Mouse (Mus musculus) kidney, adult 2 months (tissue): ENCODE results near the gene Cldn13. TPM values are rescaled to one million over a fixed set of nuclear protein-coding genes. Genes with fewer than 3 reads are reported as not detected.

Experiments used
- DNase-seq: peaks from one replicate; pipeline ENCODE4 v3.0.0; 2021
- H3K27ac ChIP-seq: fragments of 200-500 bp; 2 replicates; pipeline ENCODE4 v1.5.1; 2012; ENCODE audit warnings: low read depth, low read length, control low read depth, inconsistent platforms; ENCODE audit not compliant: insufficient read depth
- H3K27me3 ChIP-seq: fragments of 200-500 bp; replicated peaks from 2 replicates; pipeline ENCODE4 v1.6.1; 2012; ENCODE audit warnings: mild to moderate bottlenecking, moderate library complexity, low read length, inconsistent platforms; ENCODE audit not compliant: control insufficient read depth, insufficient read depth
- H3K36me3 ChIP-seq: fragments of 200-500 bp; 2 replicates; pipeline ENCODE4 v1.6.1; 2012; ENCODE audit warnings: mild to moderate bottlenecking, moderate library complexity, low read length, inconsistent platforms; ENCODE audit not compliant: control insufficient read depth, insufficient read depth
- H3K4me1 ChIP-seq: fragments of 200-500 bp; 2 replicates; pipeline ENCODE4 v1.6.1; 2011; ENCODE audit warnings: low read length; ENCODE audit not compliant: control insufficient read depth, insufficient read depth
- H3K4me3 ChIP-seq: fragments of 200-500 bp; 2 replicates; pipeline ENCODE4 v1.5.1; 2011; ENCODE audit warnings: mild to moderate bottlenecking, low read depth, low read length, control low read depth; ENCODE audit not compliant: insufficient read depth
- CTCF ChIP-seq: fragments of 200-500 bp; conservative IDR thresholded peaks from 2 replicates; pipeline ENCODE4 v1.5.1; 2011; ENCODE audit warnings: low read depth, mild to moderate bottlenecking, control low read depth, low read length, moderate library complexity, mixed read lengths; ENCODE audit not compliant: insufficient read depth, insufficient read length
- POLR2A ChIP-seq: fragments of 200-500 bp; IDR thresholded peaks from one replicate; pipeline ENCODE4 v1.6.1; 2011; ENCODE audit warnings: low read depth, low read length, control low read depth
- WGBS: fragments of 180-500 bp; shearing (Covaris S2); methylation state at CpG from one replicate; pipeline ENCODE4 v1.1.7; 2018; 5-methylcytosine and 5-hydroxymethylcytosine counted together
- polyA plus RNA-seq: library from polyadenylated mRNA; depleted of rRNA; stranded (reverse); fragments of >200 nt; gene quantifications from 2 replicates; pipeline ENCODE4 v1.2.3, GENCODE M21; 2012

Cldn13 gene
- polyA plus RNA-seq, 1 experiment, result not detected

- TF ChIP-seq POLR2A (no peak), CTCF (no peak)
- H3K4me1 ChIP-seq, result no peaks in the 10 kb centered on the region
- H3K4me3 ChIP-seq, result no peak overlapping the region
- no peaks in the 10 kb centered on the region for H3K27me3 ChIP-seq
- H3K27ac ChIP-seq, result no peak overlapping the region
- DNase-seq, result no peak
- 88% methylated on average over 5 of the region's 5 CpGs for WGBS
- no peaks in the 10 kb centered on the region for H3K36me3 ChIP-seq
Observed at GRCm38 (mm10) chr5:134892717-134893116, 22.6 kb downstream of the Cldn13 start.

- no peaks in the 10 kb centered on the region for H3K27me3 ChIP-seq
- WGBS, result 60% methylated on average over 8 of the region's 8 CpGs
- H3K27ac ChIP-seq, result peak overlapping the region; percentile 66
- H3K4me1 ChIP-seq, result no peaks in the 10 kb centered on the region
- TF ChIP-seq POLR2A (no peak), CTCF (no peak)
- peak; percentile 55 for DNase-seq
- H3K36me3 ChIP-seq, result no peaks in the 10 kb centered on the region
- H3K4me3 ChIP-seq, result no peak overlapping the region
Observed at GRCm38 (mm10) chr5:134891552-134891951, 23.8 kb downstream of the Cldn13 start.

GRCm38 (mm10) chr5:134890601-134891054 lies 24.7 kb downstream of the Cldn13 start:
- Histone ChIP-seq H3K27me3 (no peaks in the 10 kb centered on the region), H3K4me1 (no peaks in the 10 kb centered on the region), H3K27ac (no peak overlapping the region; the same call in 1 of the 2 replicates), H3K36me3 (no peaks in the 10 kb centered on the region), H3K4me3 (no peak overlapping the region)
- TF ChIP-seq POLR2A, result no peak
- TF ChIP-seq CTCF, result no peak
- WGBS, result 68% methylated on average over 6 of the region's 6 CpGs
- DNase-seq, result peak; percentile 29

DNA sequence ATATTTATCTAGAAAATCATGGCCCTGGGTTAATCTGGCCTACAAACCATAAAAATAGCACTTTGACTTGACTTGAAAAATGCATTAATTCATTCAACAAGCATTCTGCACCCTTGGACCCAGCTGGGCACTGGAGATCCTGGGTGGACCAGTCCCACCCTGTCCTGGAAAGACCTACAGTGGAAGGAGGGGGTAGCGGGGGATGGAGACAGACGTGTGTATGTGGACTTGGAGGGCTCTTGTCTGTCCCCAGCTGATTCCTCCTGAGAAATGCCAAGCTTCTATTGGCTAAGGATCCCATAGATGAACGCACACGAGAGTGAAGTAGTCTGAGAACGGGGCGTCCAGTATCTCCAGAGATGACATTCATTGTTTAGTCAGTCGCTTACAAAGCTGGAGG lies 26.8 kb downstream of the Cldn13 start:
- DNase-seq, result no peak
- Histone ChIP-seq H3K27ac (peak overlapping the region; percentile 84), H3K4me3 (no peak overlapping the region), H3K36me3 (no peaks in the 10 kb centered on the region), H3K27me3 (no peaks in the 10 kb centered on the region), H3K4me1 (no peaks in the 10 kb centered on the region)
- TF ChIP-seq POLR2A (no peak), CTCF (no peak)
- WGBS, result 76% methylated on average over 7 of the region's 7 CpGs

DNA sequence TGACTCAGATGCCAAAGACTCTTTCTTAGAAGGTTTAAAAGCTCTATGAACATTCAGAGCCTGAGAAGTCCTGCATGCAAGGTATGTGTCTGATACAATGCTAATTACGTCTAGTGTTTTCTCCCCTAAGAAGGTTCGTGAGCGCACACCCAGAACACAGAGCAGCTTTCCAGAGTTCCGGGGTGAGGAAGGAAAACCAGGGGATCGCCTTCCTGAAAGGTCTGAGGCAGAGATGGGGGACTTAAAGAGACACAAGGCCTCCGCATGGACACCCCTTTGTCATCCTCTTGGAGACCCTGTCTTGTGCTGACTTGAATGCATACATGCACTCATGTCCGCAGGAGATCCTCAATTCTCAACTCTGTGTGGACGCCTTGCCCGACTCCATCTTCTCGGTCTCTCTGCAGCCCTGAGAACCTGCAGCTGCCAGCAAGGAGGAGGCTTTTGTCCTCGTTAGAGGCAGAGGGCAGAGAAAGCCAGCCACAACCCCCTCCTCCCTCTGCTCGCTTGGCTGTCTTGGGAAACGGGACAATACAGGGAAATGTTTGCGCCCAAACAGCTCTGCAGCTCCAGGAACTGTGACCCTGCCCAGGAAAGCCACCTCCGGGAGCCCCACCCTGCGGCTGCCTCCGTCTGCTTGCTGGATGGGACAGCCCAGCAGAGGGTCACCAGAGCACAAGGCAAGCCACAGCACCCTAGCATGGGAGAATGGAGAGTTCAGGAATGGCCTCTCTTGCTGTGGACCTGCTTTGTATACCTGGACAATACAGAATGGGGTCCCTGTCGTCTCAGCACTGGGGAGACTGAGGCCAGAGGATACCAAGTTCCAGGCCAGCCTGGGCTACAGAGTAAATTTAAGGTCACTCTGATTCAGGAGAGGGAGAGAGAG lies 27.6 kb downstream of the Cldn13 start:
- Histone ChIP-seq H3K4me1 (no peaks in the 10 kb centered on the region), H3K4me3 (no peak overlapping the region), H3K27me3 (no peaks in the 10 kb centered on the region), H3K36me3 (no peaks in the 10 kb centered on the region), H3K27ac (peak overlapping the region; percentile 84)
- WGBS, result 51% methylated on average over 18 of the region's 18 CpGs
- peak; percentile 88 for DNase-seq
- no peak for TF ChIP-seq CTCF
- no peak for TF ChIP-seq POLR2A

DNA sequence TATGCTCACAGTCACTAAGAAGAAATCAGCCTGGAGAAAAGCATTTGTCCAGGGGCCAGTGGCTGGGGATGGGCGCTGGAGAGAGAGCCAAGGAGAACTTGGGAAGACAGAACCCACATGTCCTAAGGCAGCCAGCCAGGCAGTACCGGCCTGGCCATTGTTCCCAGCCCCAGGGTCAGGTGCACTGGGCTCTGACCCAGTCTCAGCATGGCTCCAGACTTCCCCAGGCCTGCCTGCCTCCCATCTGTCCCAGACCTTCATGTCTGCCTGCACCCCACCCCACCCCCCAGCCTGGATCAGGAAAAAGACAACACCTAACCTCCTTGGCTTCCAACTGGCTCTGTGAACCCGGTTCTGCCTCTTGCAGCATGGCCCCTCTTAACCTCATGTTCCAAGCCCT lies 32.2 kb downstream of the Cldn13 start:
- WGBS, result 61% methylated on average over 3 of the region's 3 CpGs
- H3K27me3 ChIP-seq, result no peaks in the 10 kb centered on the region
- no peak overlapping the region for H3K27ac ChIP-seq
- peak; percentile 21 for DNase-seq
- H3K4me1 ChIP-seq, result no peaks in the 10 kb centered on the region
- H3K4me3 ChIP-seq, result no peak overlapping the region
- H3K36me3 ChIP-seq, result no peaks in the 10 kb centered on the region
- TF ChIP-seq POLR2A (no peak), CTCF (no peak)

DNA sequence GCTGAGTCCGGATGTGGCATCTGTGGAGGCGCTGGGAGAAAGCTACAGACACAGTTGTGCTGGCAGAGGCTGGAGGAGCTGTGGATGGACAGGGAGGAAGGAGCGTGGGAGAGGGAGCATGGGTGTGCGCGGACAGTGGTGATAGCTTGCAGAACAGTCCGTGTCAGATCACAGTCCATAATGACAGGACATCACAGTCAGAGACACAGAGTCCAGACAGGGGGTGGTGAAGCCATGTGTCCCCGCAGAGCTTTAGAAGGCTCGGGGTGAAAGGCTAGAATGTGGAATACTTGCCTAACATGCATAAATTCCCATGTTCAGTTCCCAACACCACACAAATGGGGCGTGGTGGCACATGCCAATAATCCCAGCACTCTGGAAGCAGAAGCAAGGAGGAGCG lies 38.5 kb downstream of the Cldn13 start:
- Histone ChIP-seq H3K27me3 (no peaks in the 10 kb centered on the region), H3K36me3 (no peaks in the 10 kb centered on the region), H3K4me1 (no peaks in the 10 kb centered on the region), H3K4me3 (no peak overlapping the region), H3K27ac (no peak overlapping the region)
- DNase-seq, result no peak
- 64% methylated on average over 10 of the region's 10 CpGs for WGBS
- TF ChIP-seq POLR2A (no peak), CTCF (no peak)
